Mouse (Mus musculus): Measurements from ENCODE around the gene 2510039O18Rik.

The 2510039O18Rik gene

DNA sequence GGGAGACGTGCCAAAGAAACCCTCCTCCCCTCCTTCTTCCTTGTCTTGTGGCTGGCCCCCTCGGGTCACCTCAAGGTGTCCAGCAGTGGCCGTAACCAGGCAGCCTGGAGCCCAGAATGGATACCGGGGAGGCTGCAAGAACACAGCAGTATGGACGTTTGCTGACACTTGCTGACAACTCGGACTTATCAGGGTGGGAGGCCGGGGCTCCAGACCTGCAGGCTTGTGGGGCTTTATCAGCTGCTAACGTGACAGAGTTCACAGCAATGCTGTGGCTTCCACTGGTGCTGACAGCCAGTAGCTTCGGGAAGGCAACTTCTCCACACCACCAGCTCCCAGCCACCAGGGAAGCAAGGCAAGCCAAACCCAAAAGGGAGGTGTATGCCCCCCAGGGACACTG is 28.6 kb downstream of the 2510039O18Rik start:
- in situ Hi-C loops (cut with MboI; ENCODE audit: low pct_unique_long_range_greater_than_20kb in 1 of 2, low sequenced_read_pairs in 2 of 2, unreplicated experiment in 1 of 2): no loop called here

DNA sequence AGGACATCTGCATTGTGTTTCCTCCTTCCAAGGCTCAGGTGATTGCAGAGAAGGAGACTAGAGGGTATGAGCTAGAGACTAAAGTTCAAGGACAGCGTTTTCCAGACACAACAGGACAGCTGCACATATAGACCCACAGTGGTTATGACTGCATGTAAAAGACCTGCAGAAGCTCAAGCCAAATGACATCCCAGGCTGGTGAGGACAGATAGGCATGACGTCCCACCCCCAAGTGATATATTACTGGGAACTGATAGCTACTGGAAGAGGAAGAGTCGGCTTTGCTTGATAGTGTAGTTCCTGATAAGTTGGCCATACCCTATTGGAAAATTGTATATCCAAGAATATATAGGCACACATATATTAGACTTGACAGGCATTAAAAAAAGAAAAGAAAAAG is 35.5 kb downstream of the 2510039O18Rik start:
- in situ Hi-C loops (cut with MboI; ENCODE audit: low pct_unique_long_range_greater_than_20kb in 1 of 2, low sequenced_read_pairs in 2 of 2, unreplicated experiment in 1 of 2): no loop called here

DNA sequence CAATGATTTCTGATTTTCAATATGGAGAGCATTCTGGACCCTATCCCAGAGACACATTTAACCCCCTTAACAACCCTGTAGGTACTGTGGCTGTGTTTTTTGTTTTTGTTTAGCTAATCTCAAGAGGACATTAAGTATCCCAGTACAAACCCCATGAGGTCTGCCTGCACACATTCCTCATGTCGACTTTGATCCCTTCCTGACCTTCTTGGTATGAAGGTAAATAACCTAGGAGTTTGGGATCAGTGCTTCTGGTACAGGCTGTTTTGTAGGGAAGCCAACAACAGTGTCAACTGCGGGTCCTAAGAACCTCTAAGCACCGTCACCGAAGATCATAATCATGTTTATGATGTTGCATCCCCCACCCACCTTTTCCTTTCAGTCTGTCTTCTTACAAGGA is 37.0 kb downstream of the 2510039O18Rik start:
- in situ Hi-C loops (cut with MboI; ENCODE audit: low pct_unique_long_range_greater_than_20kb in 1 of 2, low sequenced_read_pairs in 2 of 2, unreplicated experiment in 1 of 2): no loop called here

DNA sequence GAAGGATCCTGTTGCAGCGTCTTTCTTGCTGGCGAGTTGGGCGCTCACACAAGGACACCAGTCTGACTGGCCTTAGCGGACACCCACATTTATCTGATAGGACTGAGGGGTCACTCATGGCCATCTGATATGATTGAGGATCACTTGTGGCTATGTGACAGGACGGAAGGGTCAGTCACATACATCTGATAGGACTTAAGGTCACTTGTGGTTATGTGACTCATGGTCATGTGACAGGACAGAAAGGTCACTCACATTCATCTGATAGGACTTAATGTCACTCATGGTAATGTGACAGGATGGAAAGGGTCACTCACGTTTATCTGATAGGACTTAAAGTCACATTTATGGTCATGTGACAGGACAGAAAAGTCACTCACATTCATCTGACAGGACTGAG is 37.7 kb downstream of the 2510039O18Rik start:
- in situ Hi-C loops (cut with MboI; ENCODE audit: low pct_unique_long_range_greater_than_20kb in 1 of 2, low sequenced_read_pairs in 2 of 2, unreplicated experiment in 1 of 2): no loop called here

DNA sequence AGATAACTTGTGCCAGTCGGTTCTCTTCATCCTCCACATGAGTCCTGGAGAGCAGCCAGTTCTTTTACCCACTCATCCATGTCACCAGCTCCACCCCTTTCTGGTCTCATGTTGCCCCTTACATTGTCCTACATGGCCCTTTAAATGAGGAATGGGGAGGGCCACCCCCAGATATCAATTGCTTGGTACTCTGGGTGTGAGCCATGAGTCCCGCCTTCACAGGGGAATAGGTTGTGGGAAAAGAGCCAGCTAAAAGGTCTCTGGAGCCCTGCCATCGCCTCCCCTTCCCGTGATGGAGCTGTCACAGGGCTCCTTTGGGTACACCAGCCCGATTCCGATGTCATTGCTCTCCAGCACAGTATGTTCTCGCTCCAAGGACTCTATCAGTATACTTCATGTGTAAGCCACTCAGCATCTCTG is 38.8 kb downstream of the 2510039O18Rik start:
- in situ Hi-C loops (cut with MboI; ENCODE audit: low pct_unique_long_range_greater_than_20kb in 1 of 2, low sequenced_read_pairs in 2 of 2, unreplicated experiment in 1 of 2): no loop called here

DNA sequence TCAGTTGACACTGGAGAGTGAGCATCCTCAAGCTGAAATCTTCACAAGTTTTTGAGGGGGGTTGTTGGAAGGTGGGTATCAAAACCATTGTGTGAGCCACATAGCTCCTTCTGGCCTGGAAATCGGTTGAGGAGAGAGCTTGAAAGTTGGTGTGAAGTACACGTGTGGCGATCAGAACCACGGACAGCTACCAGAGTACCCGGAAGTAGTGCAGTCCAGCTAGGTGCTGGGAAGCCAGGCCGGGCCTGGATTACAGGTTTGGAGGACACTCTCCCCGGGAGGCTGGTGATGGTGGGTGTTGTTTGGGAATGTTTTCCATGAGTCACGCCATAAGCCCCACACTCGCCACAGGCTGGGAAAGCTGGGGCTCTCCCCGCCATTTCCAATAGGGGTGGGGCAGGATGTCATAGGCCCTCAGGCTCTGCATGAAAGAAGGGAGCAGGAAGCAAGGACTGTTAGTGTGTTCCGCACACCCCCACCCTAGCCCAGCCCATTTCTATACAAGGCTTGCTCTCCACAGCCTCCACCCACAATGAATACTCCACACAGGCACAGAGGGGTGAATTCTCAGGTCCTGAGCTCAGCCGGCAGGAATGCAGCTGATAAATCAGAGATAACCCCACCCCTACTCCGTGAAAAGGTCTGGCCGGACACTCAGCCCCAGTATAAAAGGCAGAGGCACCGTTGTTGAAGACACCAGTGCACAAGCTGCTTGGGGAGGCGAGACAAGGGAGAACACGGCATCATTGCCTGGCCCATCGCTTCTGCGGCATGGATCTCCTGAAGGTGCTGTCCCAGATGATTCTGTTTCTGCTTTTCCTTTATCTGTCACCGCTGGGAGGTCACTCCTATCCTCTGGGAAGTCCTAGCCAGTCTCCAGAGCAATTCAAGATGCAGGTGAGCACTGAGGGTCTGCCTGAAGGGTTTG is 44.8 kb downstream of the 2510039O18Rik start, which contains the start of gene Nppb:
TSS of gene Nppb (plus strand) at position 584 of the 928 bp plus-strand sequence.
- in situ Hi-C loops (cut with MboI; ENCODE audit: low pct_unique_long_range_greater_than_20kb in 1 of 2, low sequenced_read_pairs in 2 of 2, unreplicated experiment in 1 of 2): no loop called here

DNA sequence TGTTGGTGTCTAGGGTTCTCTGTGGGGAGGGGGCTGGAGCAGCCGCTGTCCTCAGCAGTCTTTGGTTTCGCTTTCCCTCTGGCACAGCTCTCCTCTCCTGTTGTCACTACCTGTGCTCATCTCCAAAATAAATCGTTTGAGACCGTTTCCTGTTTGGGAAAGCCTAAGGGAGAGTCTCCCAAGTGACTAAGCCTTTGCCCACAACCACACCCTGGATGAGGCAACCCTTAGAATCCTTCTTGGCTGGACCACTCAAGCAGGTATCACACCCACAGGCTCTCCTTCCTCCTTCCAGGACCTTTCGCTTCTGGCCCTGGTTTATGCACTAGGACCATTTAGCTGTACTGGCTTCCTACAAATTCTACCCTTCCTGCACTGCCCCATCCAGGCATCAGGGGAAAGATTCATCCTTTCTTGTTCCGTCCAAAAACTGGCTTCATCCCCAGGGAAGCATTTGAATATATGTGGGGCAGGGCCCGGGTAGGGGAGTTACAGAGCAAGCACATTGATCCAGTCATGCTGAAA is 52.9 kb downstream of the 2510039O18Rik start:
- in situ Hi-C loops (cut with MboI; ENCODE audit: low pct_unique_long_range_greater_than_20kb in 1 of 2, low sequenced_read_pairs in 2 of 2, unreplicated experiment in 1 of 2): no loop called here

DNA sequence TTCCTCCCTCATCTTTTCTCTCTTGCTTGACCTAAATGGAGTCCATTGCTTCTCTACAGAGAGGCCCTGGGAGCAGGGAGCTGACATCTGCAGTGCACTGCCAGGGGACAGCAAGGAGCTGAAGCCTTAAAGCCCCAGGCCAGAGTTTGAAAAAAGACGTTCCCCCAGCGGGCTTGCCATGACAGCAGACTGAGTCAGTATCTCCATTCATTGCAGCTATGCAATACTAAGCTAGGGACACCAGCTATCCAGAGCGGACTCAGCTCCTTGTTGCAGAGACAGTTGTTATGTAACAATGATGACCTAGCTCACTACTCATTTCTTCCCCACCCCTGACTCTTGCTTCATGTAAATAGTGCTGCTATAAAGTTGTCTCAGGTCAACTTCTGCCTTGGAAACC is 54.6 kb downstream of the 2510039O18Rik start:
- in situ Hi-C loops (cut with MboI; ENCODE audit: low pct_unique_long_range_greater_than_20kb in 1 of 2, low sequenced_read_pairs in 2 of 2, unreplicated experiment in 1 of 2): no loop called here
